Mouse (Mus musculus): Measurements from ENCODE around the gene Tmprss9. TPM values are rescaled to one million over a fixed set of nuclear protein-coding genes. Genes with fewer than 3 reads are reported as not detected.
"Not testable (repeated sequence)": the region's sequence is repeated elsewhere in the genome, so short reads cannot be mapped to it uniquely, and the experiment has no call there.

Gene Tmprss9
- not detected for total RNA-seq (2021)
- long read RNA-seq, experiment 1, result 0 reads
- long read RNA-seq, experiment 2, result 0 reads

- no peak for DNase-seq
These were observed at the start of gene Tmprss9 for GRCm38 (mm10) chr10:80871581-80871980. Tmprss9 (plus strand) TSS chr10:80871848.

- no peak for DNase-seq
These were observed 49.7 kb upstream of the Tmprss9 start for GRCm38 (mm10) chr10:80821991-80822390.

GRCm38 (mm10) chr10:80822528-80822927 is 49.1 kb upstream of the Tmprss9 start:
- no peak for DNase-seq

- DNase-seq, result no peak
These were observed 48.3 kb upstream of the Tmprss9 start for GRCm38 (mm10) chr10:80823316-80823715.

GRCm38 (mm10) chr10:80823847-80824643 is 47.6 kb upstream of the Tmprss9 start:
- no peak for DNase-seq

GRCm38 (mm10) chr10:80824827-80825226 is 46.8 kb upstream of the Tmprss9 start:
- no peak for DNase-seq

GRCm38 (mm10) chr10:80826151-80827062 is 45.2 kb upstream of the Tmprss9 start, which contains the start of gene Oaz1:
Oaz1 (plus strand) TSS chr10:80826656.
- DNase-seq, result peak; percentile 97 to 98

- DNase-seq, result no peak
These were observed 44.4 kb upstream of the Tmprss9 start for GRCm38 (mm10) chr10:80827063-80827869.

GRCm38 (mm10) chr10:80827870-80828420 is 43.7 kb upstream of the Tmprss9 start:
- DNase-seq, result peak in 1 of 2 experiments; percentile 38

GRCm38 (mm10) chr10:80828587-80828986 is 43.1 kb upstream of the Tmprss9 start:
- not testable (repeated sequence) for DNase-seq

- DNase-seq, result no peak
These were observed 42.0 kb upstream of the Tmprss9 start for GRCm38 (mm10) chr10:80829359-80830278.

- DNase-seq, result peak; percentile 80 to 82
These were observed 40.5 kb upstream of the Tmprss9 start for GRCm38 (mm10) chr10:80831136-80831535.

- DNase-seq, result no peak
These were observed 38.8 kb upstream of the Tmprss9 start for GRCm38 (mm10) chr10:80832818-80833217.

GRCm38 (mm10) chr10:80835617-80836016 is 36.0 kb upstream of the Tmprss9 start:
- no peak for DNase-seq

GRCm38 (mm10) chr10:80836949-80837379 is 34.7 kb upstream of the Tmprss9 start:
- DNase-seq, result no peak

GRCm38 (mm10) chr10:80837827-80838226 is 33.8 kb upstream of the Tmprss9 start:
- DNase-seq, result peak; percentile 53 to 61

GRCm38 (mm10) chr10:80838346-80838912 is 33.2 kb upstream of the Tmprss9 start:
- DNase-seq, result peak; percentile 68

GRCm38 (mm10) chr10:80839848-80840247 is 31.8 kb upstream of the Tmprss9 start:
- peak; percentile 32 to 46 for DNase-seq

- DNase-seq, result no peak
These were observed 30.0 kb upstream of the Tmprss9 start for GRCm38 (mm10) chr10:80841685-80842084.

GRCm38 (mm10) chr10:80842334-80842733 is 29.3 kb upstream of the Tmprss9 start:
- DNase-seq, result no peak
